In the genomic region with DNA sequence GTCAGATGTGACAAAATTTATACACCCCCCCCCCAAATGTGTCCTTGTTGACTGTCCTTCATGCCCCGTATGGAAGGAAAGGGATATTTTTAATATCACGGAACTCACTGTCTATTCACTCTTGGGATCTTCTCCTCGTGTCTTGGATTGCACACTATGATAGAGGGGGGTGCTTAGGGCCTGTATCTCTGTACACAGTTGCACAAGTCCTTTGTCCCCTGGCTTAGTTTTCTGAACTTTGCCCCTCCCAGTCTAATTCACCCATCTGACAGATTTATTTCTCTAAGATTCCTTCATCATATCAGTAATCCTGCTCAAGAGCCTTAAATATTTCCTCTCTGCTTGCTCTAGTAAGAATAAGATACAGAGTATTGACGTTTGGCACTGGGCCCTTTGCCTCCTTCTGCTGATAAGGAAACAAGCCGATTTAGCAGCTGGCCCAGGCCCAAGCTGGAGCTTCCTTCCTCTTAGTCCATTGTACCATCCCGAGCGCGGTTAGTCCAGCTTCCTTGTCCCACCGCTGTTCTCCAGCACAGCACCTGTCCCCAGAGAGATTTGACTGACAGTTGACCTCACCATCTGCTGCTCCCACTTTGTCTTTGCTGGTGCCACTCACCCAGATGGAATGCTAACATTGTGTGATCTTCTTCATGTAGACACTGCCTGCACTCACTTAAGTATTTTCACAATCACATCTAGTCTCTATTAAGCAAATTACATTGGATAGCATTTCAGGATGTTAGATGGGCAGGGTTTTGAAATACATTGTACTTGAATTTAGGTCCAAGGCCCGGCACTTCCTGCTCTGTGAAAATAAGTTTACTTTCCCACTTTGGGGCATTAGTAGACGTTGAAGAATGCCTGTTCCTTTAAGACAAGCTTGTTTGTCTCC, we compare ENCODE assay signal across 7 mouse cellular contexts.
A peak's percentile ranks its signal among the peaks of the same experiment; 100 is the strongest.
DNase-seq lines count a peak whose midpoint lies in the region; ATAC-seq lines count a peak whose summit lies in the region.

No protein-coding gene starts in this region.

- DNase-seq in spleen, postnatal 36 days (ENCODE audit: low spot score in 2 of 2) = peak; percentile 31 to 39
- DNase-seq in spleen, adult 12 weeks (ENCODE audit: low spot score) = no peak
- peak; percentile 82 for DNase-seq in embryonic facial prominence, embryonic 14.5 days (ENCODE audit: low spot score)
- DNase-seq in heart, postnatal 10 days = peak; percentile 70 to 75
- DNase-seq in kidney, postnatal 25 days = peak; percentile 92 to 93
- peak; percentile 86 for DNase-seq in midbrain, embryonic 11.5 days (ENCODE audit: low spot score, missing footprints)
- peak; percentile 64 for DNase-seq in testis, postnatal 14 days (ENCODE audit: low spot score)

- ATAC-seq in embryonic facial prominence, embryonic 14.5 days (ENCODE audit: low read depth) = peak; percentile 76
- peak; percentile 67; the same call in 1 of the 2 replicates for ATAC-seq in midbrain, embryonic 11.5 days (ENCODE audit: low FRiP score)

- H3K27me3 ChIP-seq in embryonic facial prominence, embryonic 14.5 days (replicated peaks; ENCODE audit: control insufficient read depth, insufficient read depth, low read length) = no peaks in the 10 kb centered on the region
- H3K27me3 ChIP-seq in midbrain, embryonic 11.5 days (ENCODE audit: control insufficient read depth, insufficient read depth, low read length) = no peaks in the 10 kb centered on the region

- no peaks in the 10 kb centered on the region; the same call in 1 of the 2 replicates for H3K4me1 ChIP-seq in embryonic facial prominence, embryonic 14.5 days (ENCODE audit: control insufficient read depth, insufficient read depth, low read length)
- peaks cover 3% of the 10 kb centered on the region; the same call in 1 of the 2 replicates for H3K4me1 ChIP-seq in midbrain, embryonic 11.5 days (ENCODE audit: control insufficient read depth, insufficient read depth, low read length)

- 65% methylated on average over 11 of the region's 11 CpGs for whole genome bisulfite sequencing in embryonic facial prominence, embryonic 14.5 days
- 71% methylated on average over 11 of the region's 11 CpGs for WGBS in midbrain, embryonic 11.5 days

- H3K4me3 ChIP-seq in embryonic facial prominence, embryonic 14.5 days (ENCODE audit: low read depth, low read length) = no peak overlapping the region
- no peak overlapping the region for H3K4me3 ChIP-seq in midbrain, embryonic 11.5 days (ENCODE audit: low read depth, low read length)

- intact Hi-C loops in heart, postnatal 10 days (cut with DNase I) = no loop called here

- no peaks in the 10 kb centered on the region for H3K36me3 ChIP-seq in embryonic facial prominence, embryonic 14.5 days (ENCODE audit: control insufficient read depth, insufficient read depth, low read length)
- no peaks in the 10 kb centered on the region for H3K36me3 ChIP-seq in midbrain, embryonic 11.5 days (ENCODE audit: control insufficient read depth, insufficient read depth, low read length)

- H3K4me2 ChIP-seq in embryonic facial prominence, embryonic 14.5 days (ENCODE audit: low read depth, low read length) = no peak overlapping the region
- no peak overlapping the region for H3K4me2 ChIP-seq in midbrain, embryonic 11.5 days

- H3K27ac ChIP-seq in embryonic facial prominence, embryonic 14.5 days (replicated peaks; ENCODE audit: low read depth, low read length) = no peak overlapping the region
- H3K27ac ChIP-seq in midbrain, embryonic 11.5 days (ENCODE audit: low read depth, low read length) = no peak overlapping the region

- H3K9ac ChIP-seq in embryonic facial prominence, embryonic 14.5 days (ENCODE audit: low read depth, low read length) = no peak overlapping the region
- no peak overlapping the region for H3K9ac ChIP-seq in midbrain, embryonic 11.5 days (ENCODE audit: low read length)

- H3K9me3 ChIP-seq in embryonic facial prominence, embryonic 14.5 days (ENCODE audit: control insufficient read depth, low read length) = no peaks in the 10 kb centered on the region
- no peaks in the 10 kb centered on the region for H3K9me3 ChIP-seq in midbrain, embryonic 11.5 days (ENCODE audit: control insufficient read depth, low read length)
